Mouse (Mus musculus): ENCODE results near the gene Tmem208. TPM values are rescaled to one million over a fixed set of nuclear protein-coding genes. Genes with fewer than 3 reads are reported as not detected.

Gene Tmem208
- total RNA-seq, 2 experiments from 2014 or later = 41.0 to 41.2 TPM

- no peak for DNase-seq (ENCODE audit: low spot score in 2 of 2)
Measured at GRCm38 (mm10) chr8:105325641-105326093, 487 bp upstream of the Tmem208 start.

DNA sequence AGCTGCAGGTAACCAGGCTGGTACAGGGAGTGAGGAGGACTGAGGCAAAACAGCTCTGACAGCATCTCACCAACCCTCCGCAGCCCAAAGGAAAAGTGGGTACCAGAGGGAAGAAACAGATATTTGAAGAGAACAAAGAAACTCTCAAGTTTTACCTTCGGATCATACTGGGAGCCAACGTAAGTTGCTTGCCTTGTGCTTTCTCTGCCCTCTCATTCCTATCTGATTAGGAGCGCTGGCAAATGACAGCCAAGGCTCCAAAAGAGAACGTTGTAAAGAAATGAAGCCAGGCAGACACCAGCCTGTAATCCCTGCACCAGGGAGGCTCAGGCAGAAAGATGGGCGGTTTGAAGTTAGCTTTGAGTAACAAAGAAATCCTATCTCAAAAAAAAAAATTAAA, 814 bp downstream of the Tmem208 start:
- no peak for DNase-seq (ENCODE audit: low spot score in 2 of 2)

DNA sequence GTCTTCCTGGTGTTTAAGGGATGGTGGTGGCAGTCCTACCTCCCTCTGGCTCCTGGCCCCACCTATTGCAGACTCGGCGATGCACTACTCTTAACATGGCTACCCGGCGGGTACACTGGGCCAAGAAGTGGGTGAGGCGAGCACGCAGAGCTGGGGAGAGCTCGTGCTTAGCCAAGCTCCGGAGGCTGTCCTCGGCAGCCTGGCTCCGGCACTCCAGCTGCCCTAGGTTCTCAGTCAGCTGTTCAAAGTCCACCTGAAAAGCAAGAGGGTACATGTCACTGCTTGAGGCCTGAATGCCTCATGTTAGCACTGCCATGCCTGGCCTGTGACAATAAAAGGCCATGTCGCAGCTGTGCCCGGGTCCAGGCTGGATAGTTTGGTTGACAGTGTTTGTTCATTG, 4.2 kb downstream of the Tmem208 start:
- DNase-seq (ENCODE audit: low spot score in 2 of 2) = no peak

DNA sequence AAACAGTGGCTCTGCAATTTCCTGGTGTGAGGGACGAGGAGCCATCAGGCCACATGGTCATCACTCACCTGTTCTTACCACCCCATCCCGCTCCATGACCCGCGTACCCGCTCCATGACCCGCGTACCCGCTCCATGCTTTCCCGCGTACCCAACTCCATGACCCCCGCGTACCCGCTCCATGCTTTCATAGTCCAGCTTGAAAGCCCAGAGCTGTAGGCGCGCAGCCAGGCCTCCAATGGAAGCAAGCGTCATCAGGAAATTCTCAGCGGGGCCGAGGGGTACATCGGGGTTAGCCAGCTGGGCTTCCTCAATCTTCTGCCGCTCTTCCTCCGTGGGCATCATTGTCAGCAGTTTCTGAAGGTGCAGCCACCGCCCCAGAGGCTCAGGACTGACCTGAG, 5.3 kb downstream of the Tmem208 start:
- DNase-seq (ENCODE audit: low spot score in 2 of 2) = no peak

DNA sequence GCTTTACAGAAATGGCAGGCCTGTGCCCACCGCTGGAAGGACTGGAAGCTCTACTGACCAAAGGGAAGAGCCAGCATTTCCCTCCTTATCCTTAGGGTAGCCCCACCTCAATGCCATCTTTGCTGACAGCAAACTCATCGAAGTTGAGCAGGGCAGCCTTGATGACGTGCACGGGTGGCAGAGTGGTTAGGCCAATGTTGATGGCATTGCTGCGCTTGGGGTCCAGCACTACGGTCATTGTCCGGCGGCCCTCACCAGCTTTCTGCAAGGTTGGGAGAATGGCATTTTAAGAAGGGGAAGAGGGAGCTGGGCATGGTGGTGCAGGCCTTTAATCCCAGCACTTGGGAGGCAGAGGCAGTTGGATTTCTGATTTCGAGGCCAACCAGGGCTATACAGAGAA, 5.8 kb downstream of the Tmem208 start:
- no peak for DNase-seq (ENCODE audit: low spot score in 2 of 2)

DNA sequence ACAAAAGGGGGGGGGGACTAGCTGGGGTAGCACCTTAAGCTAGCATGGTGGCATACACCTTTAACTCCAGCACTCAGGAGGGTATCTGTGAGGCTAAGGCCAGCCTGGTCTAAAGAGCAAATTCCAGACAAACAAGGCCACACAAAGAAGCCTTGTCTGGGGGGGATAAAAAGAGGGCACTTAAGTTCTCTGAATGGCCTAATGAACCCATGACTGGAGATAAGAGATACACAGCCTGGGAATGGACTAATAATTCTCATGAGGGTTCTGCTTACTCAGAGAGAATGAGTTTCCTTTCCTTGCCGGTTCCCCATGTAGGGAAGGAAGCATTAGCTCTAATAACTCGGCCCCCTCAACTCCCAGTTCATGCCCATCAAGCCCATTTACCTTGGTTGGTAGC, 6.4 kb downstream of the Tmem208 start:
- no peak for DNase-seq (ENCODE audit: low spot score in 2 of 2)

GRCm38 (mm10) chr8:105336373-105337130, 10.4 kb downstream of the Tmem208 start:
- no peak for DNase-seq (ENCODE audit: low spot score in 2 of 2)

DNA sequence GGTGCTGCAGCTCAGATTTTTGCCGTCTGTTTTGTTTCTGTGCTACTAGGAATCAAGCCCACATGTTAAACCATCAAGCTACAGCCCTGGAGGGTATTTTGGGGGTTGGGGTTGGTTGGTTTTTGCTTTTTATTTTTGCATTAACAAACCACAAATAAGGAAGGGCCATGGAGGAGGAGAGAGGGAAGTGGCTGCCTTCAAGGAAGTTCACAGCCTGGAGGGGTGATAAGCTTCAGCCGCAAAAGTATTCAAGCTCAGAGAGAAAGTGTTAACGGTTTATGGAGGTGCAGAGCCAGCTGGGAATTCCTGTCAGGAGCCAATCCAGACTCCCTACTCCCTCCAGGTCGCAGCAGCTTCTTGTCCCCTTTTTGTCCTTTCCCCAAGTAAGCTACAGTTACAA, 12.8 kb downstream of the Tmem208 start:
- no peak for DNase-seq (ENCODE audit: low spot score in 2 of 2)

GRCm38 (mm10) chr8:105339886-105340635, 13.9 kb downstream of the Tmem208 start:
- no peak for DNase-seq (ENCODE audit: low spot score in 2 of 2)

DNA sequence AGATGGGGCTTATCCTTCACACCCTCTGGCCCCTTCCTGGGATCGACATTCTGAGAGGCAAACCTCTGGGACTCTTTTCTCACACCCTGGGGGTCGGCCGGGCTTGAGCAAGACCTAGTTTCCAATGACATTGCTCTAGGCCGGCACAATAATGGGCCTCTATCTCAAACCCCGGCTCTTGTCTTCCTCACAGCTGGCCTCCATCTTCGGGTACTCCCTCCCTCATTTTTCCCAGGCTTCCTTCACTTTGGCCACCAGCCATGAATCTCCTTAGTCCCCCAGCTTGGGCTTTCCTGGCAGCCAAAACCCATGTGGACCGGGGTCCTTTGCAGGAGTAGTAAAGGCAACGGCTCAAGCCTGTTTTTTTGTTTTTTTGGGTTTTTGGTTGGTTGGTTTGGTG, 15.2 kb downstream of the Tmem208 start:
- no peak for DNase-seq (ENCODE audit: low spot score in 2 of 2)

- DNase-seq (ENCODE audit: low spot score in 2 of 2) = no peak
Measured at GRCm38 (mm10) chr8:105342768-105343167, 16.6 kb downstream of the Tmem208 start.

DNA sequence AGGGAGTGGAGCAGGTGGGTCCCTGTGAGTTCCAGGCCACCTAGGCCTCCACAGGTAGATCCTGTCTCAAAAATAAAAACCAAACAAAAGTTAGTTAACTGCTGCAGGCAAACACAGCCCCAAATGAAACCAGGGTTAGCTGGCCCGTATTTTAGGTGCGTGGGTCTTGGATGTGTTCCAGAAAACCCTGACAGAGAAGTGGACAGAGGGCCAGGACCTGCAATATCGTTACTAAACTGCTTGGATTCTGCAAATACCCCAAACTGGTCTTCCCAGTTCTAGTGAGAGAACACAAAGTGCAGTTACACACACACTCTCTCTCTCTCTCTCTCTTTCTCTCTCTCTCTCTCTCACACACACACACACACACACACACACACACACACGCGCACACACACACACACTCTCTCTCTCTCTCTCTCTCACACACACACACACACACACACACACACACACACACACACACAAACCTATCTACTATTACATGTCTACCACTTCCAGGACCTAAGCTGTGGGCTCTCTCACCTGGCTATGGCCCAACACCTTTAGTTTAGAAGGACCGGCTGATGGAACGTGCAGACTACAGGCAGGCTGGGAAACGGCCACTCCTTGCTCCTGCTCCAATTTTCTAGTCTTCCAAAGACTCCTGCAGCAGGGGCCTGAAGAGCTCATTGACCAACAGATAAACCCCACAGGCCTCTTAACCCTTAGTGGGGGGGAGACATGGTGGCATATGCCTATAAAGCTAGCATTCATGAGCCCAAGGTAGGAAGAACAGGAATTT, 17.8 kb downstream of the Tmem208 start:
- DNase-seq (ENCODE audit: low spot score in 2 of 2) = no peak

- DNase-seq (ENCODE audit: low spot score in 2 of 2) = no peak
Measured at GRCm38 (mm10) chr8:105345061-105345975, 19.2 kb downstream of the Tmem208 start.

DNA sequence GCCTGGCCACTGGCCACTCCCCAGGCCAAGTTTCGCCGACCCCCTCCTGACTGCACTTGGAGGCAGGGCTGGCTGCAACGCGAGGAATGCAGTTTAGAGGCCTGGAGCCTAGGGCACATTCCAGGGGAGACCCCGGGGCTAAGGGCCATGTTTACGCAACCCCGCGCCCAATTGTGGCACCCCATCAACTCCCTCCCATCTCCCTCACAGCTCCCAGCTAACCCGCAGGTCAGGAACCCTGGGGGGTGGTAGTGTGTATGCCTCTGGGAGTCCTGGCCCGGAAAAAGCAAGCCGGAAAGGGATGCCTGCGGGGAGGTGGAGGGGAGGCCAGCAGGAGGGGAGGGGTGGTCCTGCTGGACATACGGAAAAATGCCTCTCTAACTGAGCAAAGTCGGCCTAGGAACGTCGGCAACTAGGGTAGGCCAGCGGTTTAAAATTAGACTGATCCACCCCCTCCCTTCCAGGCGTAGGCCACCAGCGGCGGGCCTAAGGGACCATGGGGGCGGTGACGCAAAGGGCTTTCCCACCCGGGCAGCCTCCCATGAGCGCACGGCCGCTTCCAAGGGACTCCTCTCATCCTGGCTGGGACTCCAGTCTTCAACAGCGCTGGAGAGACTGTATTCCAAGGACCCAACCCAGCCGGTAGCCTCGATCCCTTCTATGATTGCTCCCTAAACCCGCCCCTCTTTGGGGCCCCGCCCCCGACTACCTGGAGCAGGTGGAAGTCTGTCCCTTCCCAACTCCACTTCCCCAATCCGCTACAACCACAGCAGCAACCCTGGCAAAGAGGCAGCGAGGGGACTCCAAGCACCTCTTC, 20.7 kb downstream of the Tmem208 start:
- DNase-seq (ENCODE audit: low spot score in 2 of 2) = no peak

DNA sequence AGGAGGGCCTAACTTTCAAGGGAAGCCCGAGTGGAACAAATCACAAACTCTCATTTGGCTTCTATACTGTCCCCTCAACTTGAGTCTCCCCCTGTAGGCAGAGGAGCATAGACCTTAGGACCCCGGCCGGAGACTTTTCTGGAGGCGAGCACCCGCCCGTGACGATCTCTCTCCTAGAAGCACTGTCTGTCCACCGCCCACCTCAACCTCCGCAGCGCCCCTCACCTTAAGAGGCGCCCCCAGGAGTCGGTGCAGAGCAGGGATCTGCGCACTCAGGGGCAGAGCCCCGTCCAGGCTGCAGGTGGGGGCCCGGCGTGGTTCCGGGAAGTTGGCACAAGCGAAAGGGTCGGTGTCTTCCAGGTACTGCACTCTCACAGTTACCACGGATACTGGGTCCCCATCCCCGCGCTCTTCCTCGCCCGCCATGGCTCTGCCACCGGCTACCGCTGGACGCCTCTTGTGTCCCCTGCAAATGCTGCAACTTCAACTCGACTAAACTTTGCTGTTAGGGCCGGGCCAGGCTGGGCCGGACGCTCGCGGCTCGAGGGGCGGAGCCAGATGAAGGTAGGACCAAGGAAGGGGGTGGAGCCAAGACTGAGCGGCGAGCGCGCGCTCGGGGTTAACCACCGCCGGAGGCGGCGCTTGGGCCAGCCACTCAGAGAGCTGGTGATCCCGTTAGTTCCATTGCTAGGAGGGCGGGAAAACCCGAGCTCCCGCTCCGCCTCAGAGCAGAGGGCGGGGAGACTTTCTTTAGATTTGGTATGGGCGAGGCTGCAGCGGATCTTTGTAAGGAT, 21.5 kb downstream of the Tmem208 start, which contains the start of gene Fhod1:
Fhod1 (minus strand) TSS at position 526 of the 794 bp plus-strand sequence.
- DNase-seq (ENCODE audit: low spot score in 2 of 2) = peak; percentile 70 to 85

- peak in 1 of 2 experiments; percentile 31 for DNase-seq (ENCODE audit: low spot score in 2 of 2)
Measured at GRCm38 (mm10) chr8:105348450-105349095, 22.4 kb downstream of the Tmem208 start, which contains the start of gene Slc9a5. Slc9a5 (plus strand) TSS chr8:105348843.

GRCm38 (mm10) chr8:105349096-105349771, 23.1 kb downstream of the Tmem208 start:
- DNase-seq (ENCODE audit: low spot score in 2 of 2) = no peak

GRCm38 (mm10) chr8:105350186-105350585, 24.0 kb downstream of the Tmem208 start:
- no peak for DNase-seq (ENCODE audit: low spot score in 2 of 2)
